Mouse (Mus musculus): ENCODE measurements around the gene Adap2.

Gene Adap2

DNA sequence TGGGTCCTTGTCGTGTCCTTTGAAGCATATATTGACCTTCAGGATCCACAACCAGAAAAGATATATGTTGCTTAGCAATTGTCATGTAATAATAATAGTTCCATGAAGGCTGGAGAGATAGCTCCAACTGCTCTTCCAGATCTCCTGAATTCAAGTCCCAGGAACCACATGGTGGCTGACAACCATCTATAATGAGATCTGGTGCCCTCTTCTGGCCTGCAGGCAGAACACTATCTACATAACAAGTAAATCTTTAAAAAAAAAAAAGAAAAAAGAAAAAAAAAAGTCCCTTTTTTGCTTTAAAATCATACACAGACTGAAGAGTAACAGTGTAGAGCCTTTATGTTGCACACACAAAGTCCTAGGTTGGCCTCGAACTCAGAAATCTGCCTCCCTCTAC is 45.9 kb downstream of the Adap2 start:
- no peak for DNase-seq

DNA sequence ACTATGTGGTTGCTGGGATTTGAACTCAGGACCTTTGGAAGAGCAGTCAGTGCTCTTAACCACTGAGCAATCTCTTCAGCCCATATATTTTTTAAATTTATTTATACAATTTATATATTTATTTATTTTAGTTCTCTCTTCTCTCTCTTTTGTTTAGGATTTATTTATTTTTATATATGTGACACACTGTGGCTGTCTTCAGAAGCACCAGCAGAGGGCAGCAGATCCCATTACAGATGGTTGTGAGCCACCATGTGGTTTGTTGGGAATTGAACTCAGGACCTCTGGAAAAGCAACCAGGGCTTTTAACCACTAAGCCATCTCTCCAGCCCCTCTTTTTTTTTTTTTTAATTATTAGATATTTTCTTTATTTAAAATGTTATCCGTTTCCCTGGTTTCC is 46.4 kb downstream of the Adap2 start:
- DNase-seq, result peak in 1 of 2 experiments; percentile 12

DNA sequence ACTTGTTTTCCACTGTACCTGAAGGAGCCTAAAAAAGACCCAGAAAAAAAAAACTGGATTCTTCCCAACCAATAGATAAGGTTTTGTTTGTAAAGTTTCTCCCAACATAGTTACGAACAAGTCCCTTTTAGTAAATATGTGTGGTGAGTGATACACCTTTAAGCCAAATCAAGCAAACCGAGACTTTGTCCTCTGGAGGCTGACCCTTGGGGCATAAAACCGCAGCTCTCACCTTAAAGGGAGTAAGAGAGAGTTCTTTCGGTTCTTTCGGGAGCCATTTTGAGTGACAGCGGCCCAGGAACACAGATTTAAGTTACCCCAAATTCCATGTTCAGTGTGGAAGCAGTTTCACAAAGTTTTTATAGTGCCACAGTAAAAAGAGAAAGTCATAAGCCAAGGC is 48.4 kb downstream of the Adap2 start:
- no peak for DNase-seq

DNA sequence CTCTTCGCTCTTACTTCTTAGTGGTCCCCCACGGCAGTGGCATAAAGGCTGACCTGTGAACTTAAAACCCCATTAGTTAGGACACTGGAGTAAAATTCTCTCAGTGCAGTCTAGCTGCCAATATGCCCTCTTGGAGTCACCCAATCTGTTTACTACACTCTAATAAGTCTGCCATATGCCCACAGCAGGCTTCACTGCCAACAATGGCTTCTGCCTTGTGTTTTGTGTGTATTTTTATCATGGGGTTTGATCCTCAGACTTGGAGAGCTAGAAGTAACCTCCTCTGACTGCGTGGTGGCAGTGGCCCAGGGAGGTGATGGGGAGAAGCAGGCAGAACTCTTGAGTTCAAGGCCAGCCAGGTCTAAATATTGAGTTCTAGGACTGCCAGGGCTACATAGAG is 50.1 kb downstream of the Adap2 start:
- peak; percentile 16 for DNase-seq

DNA sequence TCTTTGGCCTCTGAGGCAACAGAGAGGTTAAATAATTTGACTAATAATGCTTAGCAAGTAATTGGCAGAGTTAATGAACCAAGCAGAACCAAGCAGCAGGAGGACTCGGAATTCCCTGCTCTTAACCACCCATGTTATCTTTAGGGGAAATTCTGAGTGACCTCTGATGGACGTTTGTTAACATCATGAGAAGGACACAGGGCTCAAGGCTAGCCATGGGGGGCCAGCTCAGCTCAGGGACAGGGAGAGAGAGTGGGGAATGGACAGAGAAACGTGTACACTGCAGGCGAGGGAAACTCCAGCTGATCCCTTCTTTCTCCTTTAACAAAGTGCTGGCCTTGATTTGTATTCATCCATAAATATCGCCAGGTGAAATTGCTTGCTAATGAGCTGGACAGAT is 51.0 kb downstream of the Adap2 start:
- no peak for DNase-seq

DNA sequence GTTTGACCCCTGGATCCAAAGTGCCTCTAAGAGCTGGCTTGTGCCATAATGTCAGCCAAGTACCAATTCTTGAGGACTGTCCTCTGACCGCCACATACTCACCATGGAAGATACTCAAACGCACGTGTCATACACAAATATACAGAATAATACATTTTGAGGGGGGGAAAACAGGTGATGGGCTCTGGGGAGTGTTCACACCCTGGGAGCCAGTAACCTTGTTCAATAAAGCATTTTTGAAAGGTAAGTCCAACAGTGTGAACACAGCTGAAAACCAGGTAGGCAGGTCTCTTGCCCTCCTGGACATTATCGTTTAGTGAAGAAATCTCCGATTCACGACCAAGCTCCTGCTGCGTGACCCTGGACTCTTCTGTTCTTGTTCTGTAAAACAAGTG is 54.6 kb downstream of the Adap2 start:
- no peak for DNase-seq

DNA sequence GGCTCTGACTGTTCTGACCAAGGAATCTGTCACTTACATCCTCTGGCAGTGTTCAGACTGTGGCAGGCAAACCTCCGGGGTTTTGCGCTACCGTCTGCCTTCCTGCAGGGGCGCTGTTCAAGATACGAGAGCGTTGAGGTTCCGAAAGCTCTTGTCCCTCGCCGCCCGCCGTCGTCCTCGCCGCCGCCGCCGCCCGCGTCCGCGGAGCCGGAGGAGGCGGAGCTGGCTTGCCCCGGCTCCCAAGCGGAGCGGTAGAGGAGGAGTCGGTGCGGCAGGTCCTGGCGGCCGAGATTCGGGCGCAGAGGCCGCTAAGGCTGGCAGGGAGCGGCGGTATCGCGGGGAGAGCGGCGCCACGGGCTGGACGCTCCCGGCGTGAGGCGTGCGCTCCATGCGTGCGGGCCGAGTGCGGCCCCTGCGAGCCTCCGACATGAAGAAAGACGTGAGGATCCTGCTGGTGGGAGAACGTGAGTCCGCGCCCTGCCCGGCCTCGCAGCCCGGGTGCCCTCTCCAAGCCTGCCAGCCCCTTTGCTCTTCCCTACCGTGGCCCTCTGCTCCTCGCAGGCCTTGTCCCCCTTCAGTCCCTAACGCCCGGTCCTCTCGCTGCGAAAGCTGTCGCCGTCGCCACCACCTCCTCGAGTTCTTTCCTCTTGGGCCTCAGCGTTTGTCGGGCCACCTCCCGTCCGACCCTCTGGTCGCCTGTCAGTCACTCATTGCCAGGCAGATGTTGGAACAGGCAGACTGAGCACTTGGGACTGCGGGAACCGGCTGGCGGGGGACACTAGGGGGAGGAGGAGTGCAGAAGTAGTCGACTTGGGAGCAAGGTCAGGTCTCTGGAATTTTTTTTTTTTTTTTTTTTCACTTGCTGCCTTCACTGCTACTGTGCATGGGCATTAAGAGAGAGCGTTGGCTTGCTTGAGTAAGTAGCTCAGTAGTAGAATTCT is 55.2 kb downstream of the Adap2 start, which contains the start of gene Rhot1:
Gene Rhot1 (plus strand): TSS at position 160 of the 941 bp plus-strand sequence.
- DNase-seq, result peak; percentile 98

DNA sequence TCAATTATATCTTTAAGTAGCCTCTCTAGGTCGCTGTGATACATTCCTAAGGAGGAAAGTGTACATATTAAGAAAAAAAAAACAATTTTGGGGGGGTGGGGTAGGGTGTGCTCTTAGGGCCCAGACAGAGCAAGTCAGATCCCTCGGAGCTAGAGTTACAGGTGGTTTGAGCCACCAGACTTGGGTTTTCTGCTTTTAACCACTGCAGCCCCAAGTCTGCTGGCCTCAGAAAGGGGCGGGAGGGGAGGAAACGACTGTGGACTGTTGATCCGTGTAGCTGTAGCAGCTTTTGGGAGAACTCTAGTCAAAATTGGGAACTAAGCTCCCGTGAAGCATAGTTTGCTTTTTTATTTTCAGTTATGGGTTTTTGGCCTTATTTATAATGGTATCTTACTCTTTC is 56.4 kb downstream of the Adap2 start:
- DNase-seq, result no peak

DNA sequence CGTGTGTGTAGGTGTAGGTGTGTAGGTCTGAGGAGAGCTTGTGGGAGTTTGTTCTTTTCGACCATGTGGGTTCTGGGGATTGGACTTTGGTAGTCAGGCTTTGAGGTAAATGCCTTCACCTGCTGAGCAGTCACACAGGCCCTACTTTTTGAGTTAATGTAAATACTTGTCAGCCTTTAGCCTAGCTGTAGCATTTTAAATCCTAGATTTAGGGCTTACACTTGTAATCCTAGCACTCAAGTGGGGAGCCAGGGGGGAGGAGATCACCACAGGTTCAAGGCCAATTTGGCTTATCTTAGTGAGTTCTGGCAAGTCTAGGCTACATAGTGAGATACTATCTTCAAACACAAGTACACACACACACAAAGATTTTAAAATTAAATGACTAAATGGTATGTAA is 58.4 kb downstream of the Adap2 start:
- DNase-seq, result no peak

DNA sequence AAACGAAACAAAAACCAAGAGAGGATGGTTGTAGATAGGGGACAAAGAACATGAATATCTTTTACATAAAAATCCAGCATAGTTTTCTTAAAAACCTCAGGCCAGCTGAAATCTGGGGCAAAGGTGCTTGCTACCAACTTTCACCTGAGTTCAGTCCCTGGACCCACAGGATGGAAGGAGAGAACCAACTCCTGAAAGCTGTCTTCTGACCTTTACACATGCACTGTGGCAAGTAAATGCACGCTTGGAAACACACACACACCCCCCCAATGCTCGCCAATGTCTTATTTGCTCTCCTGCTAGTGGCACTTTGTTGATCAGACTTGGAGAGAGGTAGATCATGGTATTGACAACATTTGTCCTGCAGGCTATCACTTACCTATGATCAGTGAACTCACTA is 61.4 kb downstream of the Adap2 start:
- no peak for DNase-seq

DNA sequence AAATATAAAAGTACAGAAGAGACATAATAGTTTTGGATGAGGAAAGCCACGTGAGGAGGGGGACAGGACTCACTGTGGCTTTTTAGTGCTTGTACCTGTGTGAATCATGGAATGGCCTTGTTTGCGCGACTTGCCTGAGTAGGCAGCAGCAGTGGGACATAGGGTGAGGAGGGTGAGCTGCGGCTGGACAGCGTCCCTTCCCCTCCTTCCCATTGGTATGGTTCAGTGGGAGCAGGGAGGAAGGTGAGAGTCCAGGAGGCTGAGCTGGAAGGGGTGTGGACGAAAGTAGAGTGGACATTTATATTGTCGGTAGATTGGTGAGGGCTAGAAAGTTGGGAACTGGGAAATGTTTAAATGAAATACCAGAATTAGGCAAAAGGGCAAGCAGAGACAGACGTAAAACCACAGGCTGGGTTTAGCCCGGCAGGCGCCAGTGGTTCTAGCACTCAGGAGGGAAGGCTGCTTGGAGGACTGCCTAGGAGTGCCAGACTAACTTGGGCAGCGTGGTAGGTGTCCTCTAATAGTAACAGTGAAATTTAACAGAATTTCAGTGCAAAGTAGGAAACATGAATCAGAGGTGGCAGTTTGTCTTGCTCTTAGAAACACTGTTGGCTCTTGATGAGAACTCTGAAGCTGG is 64.9 kb downstream of the Adap2 start:
- DNase-seq, result no peak
